Mouse (Mus musculus) forebrain, embryonic 11.5 days (tissue): ENCODE results near the gene Plp2. TPM values are rescaled to one million over a fixed set of nuclear protein-coding genes. Genes with fewer than 3 reads are reported as not detected.

Source experiments
- ATAC-seq: fragments of 200-750 bp; cut with Nextera tagmentation; replicated peaks from 2 replicates; pipeline ENCODE4 v1.8.0; 2017; ENCODE audit warnings: moderate TSS enrichment; ENCODE audit not compliant: low FRiP score
- DNase-seq: peaks from one replicate; pipeline ENCODE4 v3.0.0-alpha.2; 2017; ENCODE audit warnings: low spot score
- H3K27ac ChIP-seq: fragments of 300-500 bp; sonication (generic); 2 replicates; pipeline ENCODE4 v1.5.1; 2014; ENCODE audit warnings: low read depth, low read length
- H3K27me3 ChIP-seq: fragments of 300-500 bp; sonication (generic); 2 replicates; pipeline ENCODE4 v1.6.1; 2014; ENCODE audit warnings: mild to moderate bottlenecking, low read length, mixed read lengths; ENCODE audit not compliant: control insufficient read depth, insufficient read depth
- H3K36me3 ChIP-seq: fragments of 300-500 bp; sonication (generic); 2 replicates; pipeline ENCODE4 v1.6.1; 2014; ENCODE audit warnings: mild to moderate bottlenecking, low read length, moderate library complexity, mixed read lengths; ENCODE audit not compliant: control insufficient read depth, insufficient read depth
- H3K4me1 ChIP-seq: fragments of 300-500 bp; sonication (generic); replicated peaks from 2 replicates; pipeline ENCODE4 v1.6.1; 2014; ENCODE audit warnings: low read length, mixed read lengths; ENCODE audit not compliant: control insufficient read depth, insufficient read depth
- H3K4me2 ChIP-seq: fragments of 300-500 bp; sonication (generic); 2 replicates; pipeline ENCODE4 v1.6.1; 2014; ENCODE audit warnings: low read depth, mild to moderate bottlenecking, low read length, moderate library complexity, mixed read lengths; ENCODE audit not compliant: severe bottlenecking
- H3K4me3 ChIP-seq: fragments of 300-500 bp; sonication (generic); 2 replicates; pipeline ENCODE4 v1.5.1; 2014; ENCODE audit warnings: low read depth, low read length
- H3K9ac ChIP-seq: fragments of 300-500 bp; sonication (generic); 2 replicates; pipeline ENCODE4 v1.6.1; 2014; ENCODE audit warnings: low read length
- H3K9me3 ChIP-seq: fragments of 300-500 bp; sonication (generic); 2 replicates; pipeline ENCODE4 v1.6.1; 2016; ENCODE audit warnings: low read length, mixed read lengths; ENCODE audit not compliant: control insufficient read depth
- WGBS: fragments of 180-500 bp; shearing (Covaris S2); extraction: QIAGEN DNeasy Blood & Tissue Kit; methylation state at CpG from one replicate; pipeline ENCODE4 v1.1.7; 2014; 5-methylcytosine and 5-hydroxymethylcytosine counted together
- polyA plus RNA-seq: library from polyadenylated mRNA; unstranded; fragments of >200 nt; fragmentation: Nextera tagmentation; extraction: Ambion mirVana; gene quantifications from 2 replicates; pipeline ENCODE4 v1.2.1, GENCODE M21; 2014

Plp2 gene
- polyA plus RNA-seq, 1 experiment from 2014 or later = 54.0 TPM

DNA sequence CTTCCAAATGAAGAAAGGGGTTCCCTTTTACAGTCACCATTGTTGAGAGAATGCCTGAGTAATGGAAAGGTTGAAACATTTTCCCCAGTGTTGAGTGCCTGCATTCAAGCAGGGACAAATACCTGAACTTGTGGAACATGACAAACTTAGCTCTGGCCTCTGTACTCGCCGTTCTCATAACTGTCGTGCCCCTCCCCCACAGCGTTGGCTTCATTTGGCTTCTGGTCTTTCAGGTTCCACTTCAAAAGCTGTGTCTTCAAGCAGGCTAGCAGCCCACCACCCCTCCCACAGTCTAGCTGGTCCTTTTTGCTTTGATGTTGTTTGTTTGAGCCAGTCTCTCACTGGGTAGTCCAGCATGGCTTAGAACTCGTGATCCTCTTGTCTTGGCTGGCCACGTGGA is 1.5 kb upstream of the Plp2 start:
- Histone ChIP-seq H3K36me3 (no peaks in the 10 kb centered on the region), H3K27ac (no peak overlapping the region), H3K4me1 (no peaks in the 10 kb centered on the region), H3K4me2 (no peak overlapping the region), H3K9me3 (no peaks in the 10 kb centered on the region), H3K9ac (no peak overlapping the region), H3K27me3 (no peaks in the 10 kb centered on the region), H3K4me3 (no peak overlapping the region)
- ATAC-seq (no peak), DNase-seq (no peak)
- 70% methylated on average over 6 of the region's 6 CpGs for WGBS

DNA sequence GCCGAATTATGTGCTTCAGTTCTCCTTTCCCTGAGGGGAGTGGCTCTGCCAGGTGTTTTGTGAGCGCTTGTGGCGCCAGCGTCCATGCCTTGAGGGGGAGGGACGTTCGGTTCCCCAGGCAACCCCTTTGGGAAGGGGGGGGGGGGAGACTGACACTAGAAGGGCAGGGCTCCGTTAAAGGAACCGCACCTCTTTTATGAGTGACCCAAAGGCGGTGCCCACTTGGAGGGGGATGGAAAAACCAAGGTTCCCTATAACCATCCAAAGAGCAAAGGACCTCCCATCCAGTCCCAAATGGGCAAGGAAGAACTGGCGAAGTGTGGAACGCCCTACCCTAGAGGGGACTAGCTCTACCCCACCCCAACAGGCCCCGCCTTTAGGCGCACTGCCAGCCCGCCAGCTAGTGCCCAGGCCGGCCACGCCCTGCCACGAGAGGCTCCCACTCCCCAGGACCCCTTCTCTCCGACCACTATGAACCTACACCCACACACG is 754 bp downstream of the Plp2 start:
- H3K4me1 ChIP-seq = no peaks in the 10 kb centered on the region
- H3K36me3 ChIP-seq = no peaks in the 10 kb centered on the region
- H3K9me3 ChIP-seq = no peaks in the 10 kb centered on the region
- peak overlapping the region; percentile 40 for H3K4me3 ChIP-seq
- no peaks in the 10 kb centered on the region for H3K27me3 ChIP-seq
- 25% methylated on average over 18 of the region's 19 CpGs for WGBS
- 0 out of 2 replicates have a peak overlapping the region, but pooled peaks have one; percentile 6 for H3K27ac ChIP-seq
- H3K9ac ChIP-seq = peak overlapping the region; percentile 48
- peak overlapping the region; percentile 51 for H3K4me2 ChIP-seq
- ATAC-seq (peak; percentile 87), DNase-seq (peak; percentile 74)

DNA sequence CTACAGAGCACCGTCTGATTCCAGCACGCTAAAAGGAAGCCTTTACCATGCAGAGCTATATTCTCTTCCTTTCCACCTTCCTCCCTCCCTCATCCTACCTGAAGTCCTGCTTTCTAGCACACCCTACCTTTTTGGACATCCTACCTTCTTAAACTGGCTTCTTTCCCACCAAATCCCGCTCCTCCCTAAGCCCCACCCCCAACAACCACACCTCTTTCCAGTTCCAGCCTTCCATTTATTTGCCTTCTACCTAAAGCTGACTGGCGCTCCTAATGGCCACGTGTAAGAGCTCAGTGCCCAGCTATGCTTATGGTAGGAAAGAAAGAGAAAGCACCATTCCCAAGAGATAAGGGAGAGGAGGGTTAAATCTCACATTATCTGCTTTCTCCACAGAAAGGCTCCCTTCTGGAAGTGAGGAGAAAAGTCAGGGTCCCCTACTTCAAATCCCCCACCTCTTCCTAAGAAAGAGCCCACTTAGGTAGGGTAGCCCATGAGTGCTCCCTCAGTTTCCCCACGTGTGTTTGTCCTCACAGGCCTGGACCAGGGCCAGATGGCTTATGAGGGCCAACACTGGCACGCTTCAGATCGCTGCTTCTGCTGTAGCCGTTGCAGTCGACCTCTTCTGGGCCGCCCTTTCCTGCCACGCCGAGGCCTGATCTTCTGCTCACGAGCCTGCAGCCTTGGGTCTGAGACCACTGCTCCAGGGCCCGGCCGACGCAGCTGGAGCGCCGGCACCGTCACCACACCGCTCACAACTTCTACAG is 5.3 kb downstream of the Plp2 start:
- Histone ChIP-seq H3K4me3 (no peak overlapping the region), H3K4me1 (no peaks in the 10 kb centered on the region), H3K27ac (no peak overlapping the region), H3K27me3 (no peaks in the 10 kb centered on the region), H3K36me3 (no peaks in the 10 kb centered on the region), H3K9me3 (no peaks in the 10 kb centered on the region), H3K4me2 (no peak overlapping the region), H3K9ac (no peak overlapping the region)
- DNase-seq (no peak), ATAC-seq (no peak)
- 80% methylated on average over 20 of the region's 21 CpGs for WGBS

DNA sequence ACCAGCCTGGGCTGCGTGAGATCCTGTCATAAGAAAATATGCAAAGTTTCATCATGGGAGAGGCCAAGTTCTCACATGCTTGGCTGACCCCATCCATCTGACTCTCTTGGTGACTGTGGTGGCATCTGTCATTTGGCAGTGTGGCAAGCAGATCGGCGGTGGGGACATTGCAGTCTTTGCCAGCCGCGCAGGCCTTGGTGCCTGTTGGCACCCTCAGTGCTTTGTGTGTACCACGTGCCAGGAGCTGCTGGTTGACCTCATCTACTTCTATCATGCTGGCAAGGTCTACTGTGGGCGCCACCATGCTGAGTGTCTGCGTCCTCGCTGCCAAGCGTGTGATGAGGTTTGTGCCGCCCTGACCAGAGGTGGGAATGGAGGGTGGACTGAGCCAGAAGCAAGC is 6.4 kb downstream of the Plp2 start:
- H3K4me3 ChIP-seq = no peak overlapping the region
- H3K4me2 ChIP-seq = no peak overlapping the region
- no peak for DNase-seq
- no peaks in the 10 kb centered on the region for H3K36me3 ChIP-seq
- H3K27me3 ChIP-seq = no peaks in the 10 kb centered on the region
- H3K9me3 ChIP-seq = no peaks in the 10 kb centered on the region
- H3K27ac ChIP-seq = no peak overlapping the region
- 89% methylated on average over 11 of the region's 11 CpGs for WGBS
- H3K9ac ChIP-seq = no peak overlapping the region
- ATAC-seq = no peak
- no peaks in the 10 kb centered on the region for H3K4me1 ChIP-seq

DNA sequence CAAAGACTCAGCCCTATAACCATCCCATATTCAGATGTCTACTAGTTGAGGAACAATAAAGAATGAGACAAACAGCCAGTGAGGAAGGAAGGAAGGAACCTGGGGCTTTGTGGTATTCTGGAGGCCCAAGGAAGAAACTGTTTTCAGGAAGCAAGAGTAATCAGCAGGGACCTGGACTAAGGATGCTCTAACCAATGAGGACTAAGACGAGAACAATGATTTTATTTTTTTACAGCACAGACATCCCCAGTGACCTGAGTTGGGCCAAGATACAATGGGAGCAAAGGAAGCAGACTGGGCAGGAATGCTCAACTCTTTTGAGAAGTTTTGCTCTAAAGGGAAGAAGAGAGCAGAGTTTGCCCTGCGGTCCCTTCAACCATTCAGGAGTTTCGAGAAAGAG is 8.3 kb downstream of the Plp2 start:
- H3K27me3 ChIP-seq = no peaks in the 10 kb centered on the region
- ATAC-seq (no peak), DNase-seq (no peak)
- H3K4me2 ChIP-seq = no peak overlapping the region
- no peak overlapping the region for H3K27ac ChIP-seq
- WGBS = 84% methylated on average over 3 of the region's 3 CpGs
- no peak overlapping the region for H3K9ac ChIP-seq
- no peaks in the 10 kb centered on the region for H3K9me3 ChIP-seq
- no peak overlapping the region for H3K4me3 ChIP-seq
- H3K36me3 ChIP-seq = no peaks in the 10 kb centered on the region
- H3K4me1 ChIP-seq = no peaks in the 10 kb centered on the region

DNA sequence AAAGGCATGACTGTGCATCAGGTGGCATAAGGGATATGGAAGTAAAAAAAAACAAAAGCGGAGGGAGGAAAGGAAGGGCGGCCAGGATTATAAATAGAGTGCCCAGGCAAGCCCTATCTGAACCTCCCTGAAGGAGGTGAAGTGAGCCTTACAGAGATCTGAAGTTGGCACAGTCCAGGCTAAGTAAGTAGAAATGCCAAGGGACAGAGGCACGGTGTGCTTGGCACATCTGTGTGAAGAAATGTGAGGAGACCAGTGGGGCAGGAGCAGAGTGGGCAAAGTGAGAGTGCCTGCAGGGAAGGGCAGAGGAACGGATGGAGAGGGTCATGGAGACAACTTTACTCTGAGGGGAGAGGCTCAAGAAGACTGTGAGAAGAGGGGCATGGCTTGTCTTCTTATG is 10.1 kb downstream of the Plp2 start:
- ATAC-seq (no peak), DNase-seq (peak; percentile 17)
- Histone ChIP-seq H3K9me3 (no peaks in the 10 kb centered on the region), H3K36me3 (no peaks in the 10 kb centered on the region), H3K27ac (no peak overlapping the region), H3K27me3 (no peaks in the 10 kb centered on the region), H3K4me2 (no peak overlapping the region), H3K9ac (no peak overlapping the region), H3K4me1 (no peaks in the 10 kb centered on the region), H3K4me3 (no peak overlapping the region)
- WGBS = 81% methylated on average over 4 of the region's 4 CpGs

DNA sequence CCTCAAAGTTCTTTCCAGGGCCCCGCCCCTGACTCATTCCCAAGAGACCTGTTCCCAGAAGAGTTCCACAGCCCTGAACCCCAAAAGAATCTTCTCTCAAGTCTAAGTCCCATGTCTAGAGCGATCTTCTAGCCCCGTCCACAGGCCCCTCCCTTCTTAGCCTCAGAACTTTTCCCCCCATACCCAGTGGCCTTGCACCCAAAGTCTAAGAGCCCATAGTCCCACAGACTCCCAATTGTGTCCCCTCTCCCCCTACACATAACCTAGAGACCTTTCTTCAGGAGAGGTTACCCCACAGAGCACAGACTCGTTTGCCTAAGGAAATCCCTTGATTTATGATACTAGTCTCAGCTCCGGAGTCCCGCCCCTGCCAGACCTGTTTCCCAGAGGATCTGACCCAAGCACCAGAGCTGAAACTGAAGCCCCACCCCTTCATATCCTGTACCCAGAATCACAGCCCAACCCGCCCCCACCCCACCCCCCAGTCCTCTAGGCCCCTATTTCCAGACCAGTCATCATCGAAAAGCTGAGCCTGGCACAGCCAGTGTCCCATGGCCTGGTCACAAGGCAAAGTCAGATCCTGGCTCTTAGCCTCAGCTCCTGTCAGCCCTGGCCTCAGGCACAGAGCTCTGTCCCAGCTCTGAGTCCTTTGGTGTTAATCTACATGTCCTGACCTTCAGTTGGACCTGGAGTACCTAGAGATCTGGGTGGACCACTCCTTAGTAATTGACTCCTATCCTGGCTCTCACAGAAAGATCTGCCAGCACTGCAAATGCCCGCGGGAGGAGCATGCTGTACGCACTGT is 12.2 kb downstream of the Plp2 start:
- 54% methylated on average over 11 of the region's 11 CpGs for WGBS
- Histone ChIP-seq H3K4me2 (no peak overlapping the region), H3K36me3 (no peaks in the 10 kb centered on the region), H3K27ac (no peak overlapping the region), H3K9me3 (no peaks in the 10 kb centered on the region), H3K27me3 (no peaks in the 10 kb centered on the region), H3K9ac (no peak overlapping the region), H3K4me3 (no peak overlapping the region), H3K4me1 (no peaks in the 10 kb centered on the region)
- ATAC-seq = peak; percentile 36
- DNase-seq = no peak

DNA sequence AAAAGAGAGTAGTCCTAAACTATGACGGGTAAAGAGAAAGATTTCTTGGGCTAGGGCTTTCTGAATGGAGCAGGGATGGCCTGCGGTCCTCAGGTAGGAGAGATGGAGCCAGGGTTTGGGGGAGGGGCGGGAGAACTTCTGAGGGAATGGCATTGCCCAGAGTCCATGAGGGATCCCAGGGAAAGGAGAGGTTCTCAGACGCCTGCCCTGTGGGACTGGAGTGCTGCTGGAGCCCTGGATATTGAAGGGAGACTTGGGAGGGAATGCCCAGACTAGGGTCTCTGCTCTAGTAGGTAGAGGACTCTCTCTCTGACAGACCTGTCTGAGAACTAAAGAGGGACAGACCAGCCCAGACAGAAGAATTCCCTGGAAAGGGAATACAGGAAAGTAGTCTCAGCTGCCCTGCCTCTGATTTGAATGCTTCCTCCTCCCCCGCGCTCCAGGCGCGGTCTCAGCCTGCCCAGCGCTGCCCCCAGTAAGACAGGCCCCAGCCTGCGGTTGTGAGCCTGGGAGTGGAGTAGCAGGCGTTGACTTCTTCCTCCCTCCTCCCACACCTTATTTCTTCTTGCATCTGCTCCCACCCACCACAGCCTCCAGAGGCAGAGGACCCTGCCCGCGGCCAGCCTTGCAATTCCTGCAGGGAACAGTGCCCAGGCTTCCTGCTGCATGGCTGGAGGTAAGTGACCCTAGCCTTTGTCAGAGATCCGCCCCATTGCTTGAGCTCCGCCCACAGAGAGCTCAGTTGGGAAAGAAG is 13.0 kb downstream of the Plp2 start:
- ATAC-seq (peak; percentile 58), DNase-seq (no peak)
- H3K36me3 ChIP-seq = no peaks in the 10 kb centered on the region
- no peak overlapping the region for H3K4me3 ChIP-seq
- no peak overlapping the region for H3K27ac ChIP-seq
- H3K4me1 ChIP-seq = no peaks in the 10 kb centered on the region
- peak overlapping the region; percentile 21; the same call in 1 of the 2 replicates for H3K4me2 ChIP-seq
- 21% methylated on average over 13 of the region's 15 CpGs for WGBS
- no peaks in the 10 kb centered on the region for H3K27me3 ChIP-seq
- H3K9me3 ChIP-seq = no peaks in the 10 kb centered on the region
- H3K9ac ChIP-seq = no peak overlapping the region
